Comparison of ENCODE assay signal across 8 mouse cellular contexts in the genomic region with DNA sequence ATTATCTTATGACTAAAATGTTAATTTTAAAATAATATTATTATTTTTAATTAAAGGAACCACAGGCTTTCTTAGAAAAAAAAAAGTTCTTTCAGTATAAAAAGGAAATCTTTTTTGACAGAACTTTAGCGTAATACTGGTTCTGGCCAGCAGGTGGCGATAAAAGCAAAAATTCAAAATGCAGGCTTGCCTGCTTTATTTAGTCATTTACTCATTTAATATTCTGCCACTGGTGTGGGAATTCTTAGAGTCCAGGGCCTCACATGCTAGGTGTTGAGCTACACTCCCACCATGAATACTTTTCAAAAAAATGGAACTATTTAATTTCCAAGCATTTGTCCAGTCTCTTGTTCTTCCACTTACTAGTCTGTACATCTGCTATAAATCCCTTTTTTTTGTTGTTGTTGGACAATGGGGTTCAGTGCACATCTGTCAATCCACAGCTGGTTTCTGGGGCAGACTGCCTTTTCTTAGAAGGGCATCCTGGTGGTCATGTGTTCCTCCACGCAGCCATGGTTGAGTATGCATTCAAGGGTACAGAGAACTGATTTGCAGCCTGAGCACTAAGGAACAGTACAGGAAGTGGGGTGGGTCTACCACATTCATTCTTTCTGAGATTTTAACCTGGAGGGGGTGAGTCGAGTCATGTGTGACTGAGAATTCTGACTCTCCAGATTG. TPM values are rescaled to one million over a fixed set of nuclear protein-coding genes. Genes with fewer than 3 reads are reported as not detected.
DNase-seq lines count a peak whose midpoint lies in the region; ATAC-seq and TF ChIP-seq lines count a peak whose summit lies in the region.

No protein-coding gene starts in this region.

- ATAC-seq in megakaryocyte, adult 5-6 weeks (ENCODE audit: poor library complexity, severe bottlenecking), result no peak

- DNase-seq in left cerebral cortex, adult 18-20 months (ENCODE audit: low spot score in 2 of 2), result peak; percentile 68 to 72
- DNase-seq in left cerebral cortex, adult 11 months (ENCODE audit: low spot score), result no peak
- peak; percentile 30 for DNase-seq in T-cell, adult 2 months (ENCODE audit: low spot score)
- DNase-seq in heart, postnatal 4 days, result peak; percentile 82
- peak; percentile 61 for DNase-seq in left cerebral cortex, postnatal 4 days
- peak; percentile 64 for DNase-seq in retina, postnatal 1 day

- TF ChIP-seq POLR2A in cortical plate, adult 2 months (IDR thresholded peaks at IDR 0.05; ENCODE audit: extremely low read depth, insufficient read depth, low read length), result no peak

- intact Hi-C loops in left cerebral cortex, postnatal 4 days (cut with DNase I), result no loop called here

- H3K27ac ChIP-seq in cortical plate, adult 2 months (ENCODE audit: insufficient read depth, low read length), result no peak overlapping the region

- H3K4me3 ChIP-seq in cortical plate, adult 2 months (ENCODE audit: insufficient read depth, low read length), result no peak overlapping the region

- TF ChIP-seq CTCF in cortical plate, adult 2 months (IDR thresholded peaks at IDR 0.05; ENCODE audit: extremely low read depth, insufficient read depth, low read length), result peak; percentile 39; the same call in 1 of the 2 replicates

- H3K4me1 ChIP-seq in cortical plate, adult 2 months (ENCODE audit: control insufficient read depth, insufficient read depth, low read length), result no peaks in the 10 kb centered on the region

RNA-seq across cellular contexts. Expression of a gene that starts 30.6 kb away (rescaled TPM):
- 10 to 100 TPM; 71.6 to 79.5 TPM for total RNA-seq in left cerebral cortex, adult 18-20 months (2021)
- polyA plus RNA-seq in cortical plate, adult 2 months (2012; rRNA removed), result 86.3 and 89.3 TPM in 2 replicates
- total RNA-seq in heart, postnatal 4 days (2021), result 100 to 1,000 TPM; 116 to 121 TPM
- total RNA-seq in left cerebral cortex, postnatal 4 days (2021), result 100 to 1,000 TPM; 130 to 133 TPM
- 96.0 and 127 TPM in 2 replicates for total RNA-seq in megakaryocyte, adult 5-6 weeks (2015)
- 93.5 and 115 TPM in 2 replicates for total RNA-seq in megakaryocyte, adult 5-6 weeks (2017)
